Mouse (Mus musculus) MEL-GATA-1-ER (cell line): ENCODE measurements at regions not wholly inside any gene's neighbourhood (a gene's known extent, or its start where the extent isn't known, plus 50 kb on each side); places are given as distances from the start of the nearest gene placed in this dataset.
"Not testable (repeated sequence)": the region's sequence is repeated elsewhere in the genome, so short reads cannot be mapped to it uniquely, and the experiment has no call there.

Experiments used
- DNase-seq: peaks from one replicate; pipeline ENCODE4 v3.0.0-alpha.2; 2012; ENCODE audit warnings: low read depth; ENCODE audit errors: extremely low read depth

GRCm38 (mm10) chr12:49084505-49084904 lies 298.0 kb upstream of the Foxg1 start:
- no peak for DNase-seq

GRCm38 (mm10) chr12:49086076-49086475 lies 296.4 kb upstream of the Foxg1 start:
- no peak for DNase-seq

GRCm38 (mm10) chr12:49090177-49090576 lies 292.3 kb upstream of the Foxg1 start:
- DNase-seq = no peak

GRCm38 (mm10) chr12:49105931-49106330 lies 276.5 kb upstream of the Foxg1 start:
- no peak for DNase-seq

GRCm38 (mm10) chr12:49106399-49107382 lies 275.8 kb upstream of the Foxg1 start:
- DNase-seq = peak; percentile 15

GRCm38 (mm10) chr12:49107415-49108148 lies 274.9 kb upstream of the Foxg1 start:
- DNase-seq = no peak

- DNase-seq = not testable (repeated sequence)
Measured at GRCm38 (mm10) chr12:49131093-49131492, 251.4 kb upstream of the Foxg1 start.

GRCm38 (mm10) chr12:49170097-49170496 lies 212.4 kb upstream of the Foxg1 start:
- peak; percentile 24 for DNase-seq

- peak; percentile 17 for DNase-seq
Measured at GRCm38 (mm10) chr12:49171014-49171677, 211.3 kb upstream of the Foxg1 start.

GRCm38 (mm10) chr12:49191348-49191747 lies 191.1 kb upstream of the Foxg1 start:
- no peak for DNase-seq

- no peak for DNase-seq
Measured at GRCm38 (mm10) chr12:49233524-49234306, 148.7 kb upstream of the Foxg1 start.
